Mouse (Mus musculus) erythroid progenitor cell, adult 5-6 weeks (primary cell): ENCODE measurements at regions not wholly inside any gene's neighbourhood (a gene's known extent, or its start where the extent isn't known, plus 50 kb on each side); places are given as distances from the start of the nearest gene placed in this dataset.

ENCODE experiments used
- ATAC-seq: replicated peaks from 2 replicates; pipeline ENCODE4 v1.8.0; 2016; ENCODE audit warnings: moderate number of reproducible peaks, mild to moderate bottlenecking, moderate TSS enrichment, inconsistent platforms; ENCODE audit not compliant: poor library complexity, low FRiP score, severe bottlenecking

DNA sequence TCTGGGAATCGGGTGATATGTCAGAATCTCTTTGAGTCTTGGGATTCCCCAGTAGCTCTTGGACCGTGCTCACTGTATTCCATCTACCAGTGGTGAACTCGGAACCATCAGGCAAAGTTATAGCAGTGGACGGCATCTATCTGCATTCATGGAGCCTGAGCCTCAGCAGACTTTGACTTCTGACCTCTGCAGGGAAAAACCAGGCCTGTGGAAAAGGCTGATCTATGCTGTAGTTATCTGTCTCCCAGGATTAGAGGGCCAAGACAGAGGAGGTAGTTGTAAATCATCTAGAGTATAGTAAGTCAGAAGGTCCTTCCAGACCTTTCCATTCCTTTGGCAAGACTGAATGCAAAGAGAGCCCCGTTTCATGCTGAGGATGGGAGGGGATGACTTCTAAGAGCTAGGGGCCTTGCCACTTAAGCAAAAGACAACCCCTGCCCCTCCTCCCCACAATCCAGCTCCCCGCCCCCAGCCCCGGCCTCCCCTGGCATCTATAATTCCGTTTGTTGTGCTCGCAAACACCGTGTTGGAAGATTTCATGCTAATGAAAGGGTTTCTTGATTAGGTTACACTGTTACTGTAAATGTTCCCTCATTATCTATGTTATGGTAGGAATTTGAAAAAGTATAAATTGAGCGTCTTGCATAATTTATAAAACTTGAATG lies 338.9 kb downstream of the Rps24 start:
- ATAC-seq: no peak

DNA sequence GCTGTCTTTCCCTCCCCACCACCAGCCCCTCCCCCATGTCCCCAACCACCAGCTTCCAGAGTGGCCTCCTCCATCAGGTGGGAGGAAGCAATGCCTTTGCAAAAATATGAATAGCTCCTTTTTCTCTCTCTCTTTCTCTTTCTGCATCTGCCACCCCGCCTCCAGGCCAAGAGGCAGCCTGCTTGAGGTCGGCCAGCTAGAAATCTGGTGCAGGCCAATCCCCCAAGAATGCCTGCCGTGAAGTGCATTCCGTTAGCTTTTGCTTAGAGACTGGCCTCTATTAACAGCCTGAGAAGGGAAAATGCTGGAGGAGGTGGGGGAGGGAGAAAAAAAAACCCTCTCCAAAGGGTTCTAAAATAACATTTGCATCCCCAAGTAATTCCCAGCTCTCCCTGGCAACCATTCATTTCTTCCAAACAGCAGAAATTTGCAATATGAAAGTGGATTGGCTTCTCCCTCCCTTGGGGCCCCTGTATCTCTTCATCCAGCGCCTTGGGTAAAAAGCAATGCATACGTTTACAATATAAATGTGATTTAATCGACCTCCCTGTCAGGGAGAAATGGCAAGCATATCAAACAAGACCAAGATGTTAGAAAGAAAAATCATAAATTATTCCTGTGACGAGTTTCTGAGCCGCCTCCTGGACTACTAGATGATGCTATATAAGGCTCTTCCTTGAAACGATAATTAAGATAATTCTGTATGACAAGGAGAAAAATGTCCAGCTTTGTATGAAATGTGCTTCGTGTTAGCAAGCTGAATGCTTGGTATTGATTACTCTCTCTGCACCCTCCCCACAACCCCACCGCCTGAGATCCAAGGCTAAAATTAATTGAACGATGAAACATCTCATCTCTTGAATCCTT lies 339.8 kb downstream of the Rps24 start:
- ATAC-seq: no peak

DNA sequence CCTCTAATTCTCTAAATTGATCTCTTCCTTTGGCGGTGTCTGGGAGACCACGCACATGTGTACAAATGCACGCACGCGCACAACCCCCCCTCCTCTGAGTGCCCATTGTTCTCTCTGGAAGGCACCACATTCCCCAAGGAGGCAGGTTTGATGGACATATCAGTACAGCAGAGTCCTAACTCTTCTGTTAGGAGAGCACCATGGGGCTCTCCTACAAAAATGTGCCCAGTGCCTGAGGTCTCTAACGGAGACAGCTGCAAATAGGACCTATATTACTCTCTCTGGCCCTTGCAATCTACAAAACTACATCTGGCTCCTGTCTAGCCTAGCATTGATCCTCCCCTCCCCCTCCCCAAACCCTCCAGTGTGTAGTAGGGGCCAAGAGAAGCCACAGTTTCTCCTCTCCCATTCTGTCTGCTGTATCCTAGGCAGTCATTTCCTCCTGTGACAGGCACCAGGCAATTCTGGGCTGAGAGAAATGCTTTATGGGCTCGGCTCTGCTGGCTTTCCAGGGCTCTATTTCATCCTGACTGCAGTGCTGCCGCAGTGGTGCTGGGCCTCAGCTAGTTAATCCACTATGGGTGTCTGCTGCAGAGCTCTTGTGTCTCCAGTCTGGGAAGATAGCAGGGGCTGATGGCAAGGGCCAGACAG lies 340.6 kb downstream of the Rps24 start:
- ATAC-seq: no peak

GRCm38 (mm10) chr14:24829001-24829400 lies 342.1 kb downstream of the Rps24 start:
- ATAC-seq: no peak

- no peak for ATAC-seq
Observed at GRCm38 (mm10) chr14:24833211-24833610, 346.3 kb downstream of the Rps24 start.

DNA sequence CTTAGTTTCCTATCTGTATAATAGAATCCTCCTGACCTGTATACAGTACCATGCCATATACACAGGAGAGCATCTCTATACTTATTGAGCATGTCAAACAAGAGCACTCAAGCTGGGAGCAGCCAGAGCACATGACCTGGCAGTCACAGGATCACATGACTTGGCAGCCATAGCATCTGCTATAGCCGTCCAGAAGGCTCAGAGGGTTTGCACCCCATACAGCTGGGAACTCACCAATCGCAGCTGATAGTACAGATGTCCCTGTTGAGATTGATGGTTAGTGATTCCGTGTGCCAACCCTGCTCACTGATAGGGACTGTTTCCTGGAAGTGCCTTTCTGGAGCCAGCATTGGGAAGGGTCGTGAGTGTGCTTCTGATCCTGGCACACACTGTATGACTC lies 351.3 kb downstream of the Rps24 start:
- no peak for ATAC-seq

DNA sequence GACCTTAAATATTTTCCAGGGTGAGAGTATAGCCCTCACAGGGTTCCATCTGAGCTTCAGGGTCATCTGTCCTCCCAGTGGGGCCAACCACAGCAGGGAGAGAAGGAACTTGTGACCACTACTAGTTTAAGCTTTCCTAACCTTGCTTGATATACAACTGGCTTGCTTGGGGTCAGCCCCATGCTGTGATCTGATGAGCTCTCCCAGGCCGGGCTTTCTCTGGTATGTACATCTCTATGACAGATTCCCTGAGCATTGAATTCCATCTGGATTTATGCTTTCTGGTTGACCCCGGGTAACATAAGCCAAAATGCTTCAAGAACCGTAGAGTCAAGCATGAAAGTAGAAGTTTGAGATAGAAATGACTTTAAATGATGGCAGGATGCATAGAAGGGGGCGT lies 352.1 kb downstream of the Rps24 start:
- ATAC-seq: no peak

DNA sequence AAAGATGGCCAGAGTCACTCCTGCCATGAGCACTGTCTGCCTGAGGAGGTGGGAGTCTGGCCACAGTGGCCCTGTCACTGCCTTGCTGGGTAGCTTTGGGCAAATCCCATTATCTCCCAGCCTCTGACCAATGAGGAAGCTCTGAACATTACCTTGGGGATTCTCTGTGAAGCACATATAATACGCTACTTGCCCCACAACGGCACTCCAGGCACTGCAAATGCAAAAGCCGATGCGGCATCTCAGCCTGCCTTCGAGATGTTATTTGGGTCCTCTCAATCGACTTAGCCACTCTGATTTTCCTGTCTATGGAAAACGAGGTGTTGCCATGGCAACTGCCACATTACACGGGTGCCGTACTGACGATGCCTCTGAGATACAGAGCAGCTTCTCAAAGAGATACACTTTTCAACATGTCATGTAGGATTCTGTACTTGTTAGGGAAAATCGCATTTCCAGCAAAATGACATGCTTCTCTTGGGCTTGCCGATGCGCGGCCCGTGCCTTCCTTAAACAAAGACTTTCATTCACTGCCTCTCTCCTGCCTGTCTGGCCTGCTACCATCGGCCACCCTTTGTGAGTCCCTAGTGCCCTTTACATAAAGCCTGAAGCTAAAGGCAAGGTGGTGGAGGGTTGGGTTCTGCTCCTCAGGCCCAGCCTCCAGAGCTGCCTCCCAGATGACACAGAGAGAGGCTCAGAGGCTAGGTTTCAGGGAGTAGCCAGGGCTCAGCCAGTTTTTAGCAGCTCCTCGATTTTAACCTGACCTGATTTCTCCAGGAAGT lies 355.0 kb downstream of the Rps24 start:
- ATAC-seq: no peak

DNA sequence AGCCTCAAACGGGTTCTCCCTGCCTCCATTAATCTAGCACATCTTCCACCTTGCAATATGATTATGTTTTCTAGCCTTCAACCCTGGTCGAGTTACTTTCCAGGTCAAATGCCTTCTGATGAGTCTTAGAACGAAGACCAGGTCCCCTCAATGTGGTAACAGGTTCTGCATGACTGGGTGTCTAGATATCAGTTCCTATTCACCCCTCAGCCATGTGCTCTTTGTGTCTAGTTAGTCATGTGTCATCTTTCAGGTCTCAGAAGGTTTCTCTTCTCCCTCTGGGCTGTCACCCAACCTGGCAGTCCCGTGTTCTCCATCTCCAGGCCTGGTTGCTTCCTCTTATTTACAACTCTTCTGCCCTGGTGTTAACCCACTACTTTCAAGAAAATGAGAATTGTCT lies 356.7 kb downstream of the Rps24 start:
- ATAC-seq: no peak

- ATAC-seq: no peak
Observed at GRCm38 (mm10) chr14:24850491-24850890, 363.6 kb downstream of the Rps24 start.

DNA sequence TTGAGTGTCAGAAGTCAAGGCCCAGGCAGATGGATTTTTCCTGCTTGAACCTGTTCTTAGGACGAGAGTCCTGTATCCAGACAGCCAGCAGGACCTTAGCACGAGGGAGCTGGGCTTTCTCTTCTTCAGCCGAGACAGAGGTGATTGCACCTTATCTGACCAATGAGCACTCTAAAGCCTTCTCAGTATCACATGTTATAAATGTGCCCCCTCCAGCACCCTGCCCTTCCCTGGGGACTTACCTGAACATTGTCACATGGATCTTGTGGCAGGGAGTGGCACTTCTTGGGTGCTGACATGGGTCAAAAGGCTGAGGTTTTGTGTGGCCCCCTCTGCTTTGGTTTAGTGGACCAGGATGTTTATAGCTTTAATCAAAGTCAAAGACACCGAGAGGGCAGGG lies 367.5 kb downstream of the Rps24 start:
- no peak for ATAC-seq

- no peak for ATAC-seq
Observed at GRCm38 (mm10) chr14:24862171-24862570, 375.2 kb downstream of the Rps24 start.

DNA sequence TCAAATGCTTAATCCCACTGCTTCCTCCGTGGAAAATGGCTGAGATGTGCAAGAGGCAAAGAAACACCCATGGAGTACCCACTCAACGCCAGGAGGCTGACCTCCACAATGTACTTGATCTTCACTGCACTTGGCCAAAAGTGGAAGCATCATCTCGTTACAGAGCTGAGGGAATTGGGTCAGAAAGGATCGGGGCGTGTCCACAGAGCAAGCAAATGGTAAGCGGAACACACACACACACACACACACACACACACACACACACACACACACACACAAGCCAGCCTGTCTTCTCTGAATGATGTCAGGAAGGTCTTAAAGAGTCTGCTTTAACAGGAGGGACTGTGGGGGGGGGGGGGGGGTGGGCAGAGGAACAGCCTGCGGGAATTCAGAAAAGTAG lies 375.7 kb downstream of the Rps24 start:
- ATAC-seq: no peak

GRCm38 (mm10) chr14:24863116-24863515 lies 376.2 kb downstream of the Rps24 start:
- no peak for ATAC-seq

DNA sequence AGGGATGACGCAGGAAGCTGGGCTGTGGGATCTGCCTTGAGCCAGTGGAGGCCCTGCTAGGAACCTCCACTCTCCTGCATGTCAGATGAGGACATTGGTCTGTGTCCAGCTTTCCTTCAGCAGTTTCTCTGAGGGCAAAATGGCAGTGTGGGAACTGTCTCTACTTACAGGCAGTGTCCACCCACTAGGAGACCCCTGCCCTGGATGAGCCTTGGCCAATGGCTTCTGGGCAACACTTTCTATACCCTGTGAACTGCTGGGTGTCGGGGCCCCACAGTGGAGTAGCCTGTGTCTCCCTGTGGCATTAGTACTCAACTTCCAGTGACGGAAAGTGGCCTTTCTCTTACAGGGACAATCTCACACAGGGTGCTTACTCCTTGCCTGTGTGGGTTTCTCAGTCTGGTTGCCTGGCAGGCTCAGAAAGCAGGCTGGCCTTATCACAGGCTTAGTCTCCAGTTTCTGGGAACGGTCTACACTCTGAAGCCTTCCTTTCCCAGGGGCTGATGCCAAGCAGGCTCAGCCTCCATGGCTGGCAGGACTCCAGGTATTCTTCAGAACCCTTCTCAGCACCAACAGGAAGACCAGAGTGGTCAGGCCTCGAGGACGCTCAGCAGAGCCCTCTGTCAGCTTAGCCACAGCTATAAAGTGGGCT lies 378.8 kb downstream of the Rps24 start:
- no peak for ATAC-seq

DNA sequence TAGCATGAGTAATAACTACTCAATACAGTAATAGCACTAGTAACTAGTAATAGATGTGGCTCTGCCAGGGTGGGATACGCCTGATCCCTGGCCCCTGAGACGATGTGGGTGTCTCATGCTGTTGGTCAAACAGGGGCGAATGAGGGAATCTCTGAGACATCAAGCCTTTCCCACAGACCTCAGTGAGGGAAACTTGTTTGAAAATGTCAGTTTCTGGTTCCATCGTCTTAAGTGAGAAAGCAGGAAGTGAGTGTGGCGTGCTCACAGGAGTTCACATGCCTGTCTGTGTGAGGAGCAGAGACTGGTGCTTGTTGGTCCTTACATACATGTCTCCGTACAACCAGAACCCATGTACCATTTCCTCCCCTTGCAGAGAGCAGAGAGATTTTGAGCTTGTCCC lies 380.9 kb downstream of the Rps24 start:
- ATAC-seq: no peak

DNA sequence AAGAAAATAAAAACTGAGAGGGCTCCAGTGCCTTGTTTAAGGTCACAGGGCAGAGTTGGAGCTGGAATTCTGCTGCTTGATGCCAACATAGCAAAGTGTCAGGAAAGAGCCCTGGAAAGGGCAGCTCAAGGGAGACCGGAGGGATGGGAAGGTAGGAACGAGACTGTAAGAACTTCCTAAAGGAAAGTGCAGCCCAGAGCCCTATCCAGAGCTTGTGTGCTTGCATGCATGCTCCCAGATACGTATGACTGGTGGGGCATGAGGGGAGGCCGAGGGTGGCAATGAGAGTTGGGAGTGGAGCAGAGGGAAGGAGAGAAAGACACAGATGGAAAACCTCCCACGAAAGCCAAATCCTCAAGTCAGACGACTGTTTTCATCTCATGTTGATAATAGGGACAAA lies 381.8 kb downstream of the Rps24 start:
- ATAC-seq: no peak

DNA sequence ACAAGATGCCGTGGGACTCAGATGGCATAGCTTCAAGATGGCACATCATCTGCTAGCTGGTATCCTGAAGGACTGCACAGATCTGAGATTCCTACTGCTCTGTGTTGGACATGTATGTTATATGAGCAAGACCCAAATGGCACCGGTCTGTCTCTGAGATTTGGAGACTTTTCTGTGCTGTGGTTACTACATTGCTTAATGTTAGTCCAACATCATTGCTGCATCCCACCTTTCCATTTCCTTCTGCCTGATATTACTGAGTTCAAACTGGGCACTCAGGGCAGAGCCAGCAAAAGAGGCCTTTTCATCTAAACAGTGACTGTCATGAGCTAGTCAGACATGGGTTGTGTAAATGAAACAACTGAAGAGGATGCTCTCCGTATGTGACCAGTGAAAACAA lies 383.3 kb downstream of the Rps24 start:
- no peak for ATAC-seq

GRCm38 (mm10) chr14:24871392-24871998 lies 384.6 kb downstream of the Rps24 start:
- ATAC-seq: no peak
